Comparison of ENCODE assay signal across 13 mouse cellular contexts in genomic region chr2:22914421-22914820, GRCm38 (mm10).
"Had no signal": no experiment of that assay in that cellular context is flagged by ENCODE, and none has a peak within 500 bp of the region (broad histone marks: within the 10 kb centered on the region; RNA-seq: fewer than 3 reads in every experiment).

No protein-coding gene starts in this region.

- H3K27me3 ChIP-seq: limb, embryonic 12.5 days; midbrain, embryonic 12.5 days; neural tube, embryonic 13.5 days; stomach, embryonic 15.5 days had no signal

- H3K4me1 ChIP-seq: limb, embryonic 12.5 days; midbrain, embryonic 12.5 days; neural tube, embryonic 13.5 days; stomach, embryonic 15.5 days had no signal

- H3K27ac ChIP-seq: limb, embryonic 12.5 days; liver, embryonic 14.5 days; midbrain, embryonic 12.5 days; neural tube, embryonic 13.5 days; stomach, embryonic 15.5 days had no signal

- ATAC-seq: hindbrain, embryonic 16.5 days; midbrain, embryonic 16.5 days had no signal

- H3K9me3 ChIP-seq: limb, embryonic 12.5 days; midbrain, embryonic 12.5 days; neural tube, embryonic 13.5 days; stomach, embryonic 15.5 days had no signal

- H3K9ac ChIP-seq: limb, embryonic 12.5 days; liver, embryonic 14.5 days; midbrain, embryonic 12.5 days; neural tube, embryonic 13.5 days; stomach, embryonic 15.5 days had no signal

- H3K4me3 ChIP-seq: limb, embryonic 12.5 days; midbrain, embryonic 12.5 days; neural tube, embryonic 13.5 days; stomach, embryonic 15.5 days had no signal

- H3K4me2 ChIP-seq: limb, embryonic 12.5 days; midbrain, embryonic 12.5 days; neural tube, embryonic 13.5 days; stomach, embryonic 15.5 days had no signal

- DNase-seq: liver; lung, adult 18-20 months; retina, postnatal 1 day; right cerebral cortex, postnatal 4 days; thymus, adult 2 months; thymus, postnatal 25 days had no signal
